In genomic region chr1:64501382-64502140, GRCm38 (mm10) we compare ENCODE assay signal across 25 mouse cellular contexts.
"Had no signal": no experiment of that assay in that cellular context is flagged by ENCODE, and none has a peak within 500 bp of the region (broad histone marks: within the 10 kb centered on the region; RNA-seq: fewer than 3 reads in every experiment).

No protein-coding gene starts in this region.

- H3K27ac ChIP-seq: gastrocnemius, adult 2 months; heart, embryonic 13.5 days; heart, embryonic 15.5 days; hindbrain, embryonic 10.5 days; hindbrain, embryonic 12.5 days; hindbrain, embryonic 14.5 days; intestine, embryonic 15.5 days; layer of hippocampus, adult 2 months; left cerebral cortex, adult 2 months; limb, embryonic 10.5 days; limb, embryonic 12.5 days had no signal

- H3K4me2 ChIP-seq: heart, embryonic 11.5 days; heart, embryonic 13.5 days; heart, embryonic 15.5 days; hindbrain, embryonic 12.5 days; hindbrain, embryonic 14.5 days; intestine, embryonic 15.5 days; limb, embryonic 12.5 days had no signal

- H3K4me1 ChIP-seq: heart, embryonic 13.5 days; heart, embryonic 15.5 days; hindbrain, embryonic 10.5 days; hindbrain, embryonic 12.5 days; intestine, embryonic 15.5 days; limb, embryonic 10.5 days; limb, embryonic 12.5 days had no signal

- DNase-seq: gastrocnemius, adult 2 months; gastrocnemius, postnatal 10 days; gastrocnemius, postnatal 25 days; heart, adult 18-20 months; heart, postnatal 14 days; heart, postnatal 36 days; kidney, adult 18-20 months; kidney, adult 8-10 months; kidney, postnatal 10 days; kidney, postnatal 25 days; kidney, postnatal 4 days had no signal

- H3K4me3 ChIP-seq: gastrocnemius, adult 2 months; heart, embryonic 13.5 days; heart, embryonic 15.5 days; hindbrain, embryonic 10.5 days; hindbrain, embryonic 12.5 days; intestine, embryonic 15.5 days; layer of hippocampus, adult 2 months; left cerebral cortex, adult 2 months; limb, embryonic 10.5 days; limb, embryonic 12.5 days had no signal

- H3K9ac ChIP-seq: heart, embryonic 13.5 days; heart, embryonic 15.5 days; hindbrain, embryonic 12.5 days; hindbrain, embryonic 14.5 days; intestine, embryonic 15.5 days; limb, embryonic 12.5 days had no signal

- H3K9me3 ChIP-seq: heart, embryonic 13.5 days; heart, embryonic 15.5 days; hindbrain, embryonic 10.5 days; hindbrain, embryonic 12.5 days; intestine, embryonic 15.5 days; limb, embryonic 10.5 days; limb, embryonic 12.5 days had no signal

- H3K27me3 ChIP-seq: heart, embryonic 13.5 days; heart, embryonic 15.5 days; hindbrain, embryonic 12.5 days; intestine, embryonic 15.5 days; limb, embryonic 12.5 days had no signal

- ATAC-seq: hindbrain, embryonic 16.5 days; inflammation-experienced regulatory T-cells, adult 6 months; intestine, embryonic 15.5 days; intestine, postnatal 0 days had no signal

- H3K36me3 ChIP-seq: heart, embryonic 13.5 days; heart, embryonic 15.5 days; hindbrain, embryonic 10.5 days; hindbrain, embryonic 12.5 days; intestine, embryonic 15.5 days; limb, embryonic 10.5 days; limb, embryonic 12.5 days had no signal
